In the genomic region with DNA sequence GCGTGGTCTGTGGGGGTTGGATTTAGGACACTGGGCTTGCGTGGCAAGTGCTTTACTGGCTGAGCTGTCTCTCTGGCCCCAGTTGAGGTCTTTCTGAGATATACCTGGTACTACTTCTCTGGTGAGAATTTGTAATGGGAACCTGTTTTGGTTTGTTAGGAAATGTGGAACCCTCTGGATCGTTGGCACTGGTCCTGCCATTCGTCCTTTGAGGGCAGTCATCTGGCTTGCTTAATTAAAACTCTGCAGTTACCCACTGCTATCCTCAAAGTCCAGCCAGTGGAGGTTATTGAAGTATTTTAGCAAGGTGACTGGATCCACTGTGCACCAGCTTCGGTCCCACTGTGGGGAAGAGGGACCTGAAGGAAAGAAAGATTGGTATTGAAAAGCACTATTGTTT, we compare ENCODE assay signal across 28 mouse cellular contexts. TPM values are rescaled to one million over a fixed set of nuclear protein-coding genes. Genes with fewer than 3 reads are reported as not detected.
DNase-seq lines count a peak whose midpoint lies in the region; ATAC-seq lines count a peak whose summit lies in the region.
"Had no signal": no experiment of that assay in that cellular context is flagged by ENCODE, and none has a peak within 500 bp of the region (broad histone marks: within the 10 kb centered on the region; RNA-seq: fewer than 3 reads in every experiment).

No protein-coding gene starts in this region.

- H3K27ac ChIP-seq in heart, embryonic 14.5 days (replicated peaks in 1 of 2; ENCODE audit: control insufficient read depth in 1 of 2, insufficient read depth in 1 of 2, low read depth in 2 of 2, low read length in 2 of 2) = no peak overlapping the region
- H3K27ac ChIP-seq in heart, embryonic 11.5 days (ENCODE audit: low read depth, low read length) = no peak overlapping the region
- H3K27ac ChIP-seq in kidney, embryonic 15.5 days = no peak overlapping the region
- H3K27ac ChIP-seq: embryonic facial prominence, embryonic 10.5 days; embryonic facial prominence, embryonic 13.5 days; forebrain, embryonic 12.5 days; forebrain, embryonic 15.5 days; hindbrain, embryonic 12.5 days; hindbrain, embryonic 15.5 days had no signal

- peak overlapping the region; percentile 84; the same call in 1 of the 2 replicates for H3K4me2 ChIP-seq in heart, embryonic 14.5 days (ENCODE audit: low read length)
- no peak overlapping the region for H3K4me2 ChIP-seq in heart, embryonic 11.5 days
- no peak overlapping the region for H3K4me2 ChIP-seq in kidney, embryonic 15.5 days
- H3K4me2 ChIP-seq: embryonic facial prominence, embryonic 13.5 days; forebrain, embryonic 12.5 days; forebrain, embryonic 15.5 days; hindbrain, embryonic 12.5 days; hindbrain, embryonic 15.5 days had no signal

- H3K4me1 ChIP-seq in heart, embryonic 14.5 days (ENCODE audit: control insufficient read depth in 2 of 2, insufficient read depth in 2 of 2, low read length in 2 of 2) = peaks cover 25 to 68% of the 10 kb centered on the region in 2 experiments
- peaks cover 42% of the 10 kb centered on the region for H3K4me1 ChIP-seq in heart, embryonic 11.5 days (ENCODE audit: control insufficient read depth, insufficient read depth, low read length)
- H3K4me1 ChIP-seq in kidney, embryonic 15.5 days = peaks cover 52% of the 10 kb centered on the region

- no peaks in the 10 kb centered on the region for H3K27me3 ChIP-seq in heart, embryonic 14.5 days (ENCODE audit: control insufficient read depth, insufficient read depth, low read length)
- H3K27me3 ChIP-seq in heart, embryonic 11.5 days (ENCODE audit: control insufficient read depth, insufficient read depth, low read length) = no peaks in the 10 kb centered on the region
- H3K27me3 ChIP-seq in kidney, embryonic 15.5 days = no peaks in the 10 kb centered on the region
- H3K27me3 ChIP-seq: embryonic facial prominence, embryonic 13.5 days; forebrain, embryonic 12.5 days; forebrain, embryonic 15.5 days; heart, embryonic 12.5 days; hindbrain, embryonic 12.5 days; hindbrain, embryonic 15.5 days had no signal

- H3K9ac ChIP-seq in heart, embryonic 14.5 days (ENCODE audit: low read length) = no peak overlapping the region
- no peak overlapping the region for H3K9ac ChIP-seq in heart, embryonic 11.5 days (ENCODE audit: low read depth, low read length)
- no peak overlapping the region for H3K9ac ChIP-seq in kidney, embryonic 15.5 days
- H3K9ac ChIP-seq: embryonic facial prominence, embryonic 13.5 days; forebrain, embryonic 12.5 days; forebrain, embryonic 15.5 days; heart, embryonic 12.5 days; hindbrain, embryonic 12.5 days; hindbrain, embryonic 15.5 days had no signal

- no peak overlapping the region for H3K4me3 ChIP-seq in heart, embryonic 14.5 days (ENCODE audit: control insufficient read depth in 1 of 2, insufficient read depth in 1 of 2, low read depth in 1 of 2, low read length in 2 of 2)
- H3K4me3 ChIP-seq in heart, embryonic 11.5 days (ENCODE audit: low read depth, low read length) = no peak overlapping the region
- H3K4me3 ChIP-seq in kidney, embryonic 15.5 days (replicated peaks) = no peak overlapping the region
- H3K4me3 ChIP-seq: embryonic facial prominence, embryonic 10.5 days; embryonic facial prominence, embryonic 13.5 days; erythroblast, embryonic 14.5 days; forebrain, embryonic 12.5 days; forebrain, embryonic 15.5 days; heart, embryonic 12.5 days; hindbrain, embryonic 12.5 days; hindbrain, embryonic 15.5 days had no signal

- DNase-seq in kidney, adult 18-20 months = peak; percentile 18
- DNase-seq in kidney, adult 9 months = peak; percentile 31
- DNase-seq in kidney, postnatal 10 days = no peak
- DNase-seq in kidney, postnatal 36 days = peak; percentile 20 to 40
- no peak for DNase-seq in cerebellum, postnatal 25 days
- DNase-seq: adrenal gland, adult 2 months; adrenal gland, postnatal 14 days; cerebellum, adult 11 months; cerebellum, adult 2 months; cerebellum, adult 9-11 months; cerebellum, postnatal 36 days; embryo, embryonic 11 days; gastrocnemius, postnatal 10 days; heart, adult 11 months; heart, postnatal 14 days had no signal

- ATAC-seq in heart, embryonic 14.5 days (ENCODE audit: insufficient number of reproducible peaks, insufficient read depth, low FRiP score, low read depth) = no peak
- no peak for ATAC-seq in heart, embryonic 11.5 days (replicated peaks; ENCODE audit: insufficient number of reproducible peaks, low FRiP score, low TSS enrichment)
- no peak for ATAC-seq in kidney, embryonic 15.5 days (replicated peaks; ENCODE audit: low FRiP score)
- ATAC-seq: CD4-positive, CD25-positive, alpha-beta regulatory T cell, adult 4 months; forebrain, embryonic 15.5 days had no signal

- 93% methylated on average over 5 of the region's 5 CpGs for WGBS in heart, embryonic 14.5 days
- WGBS in heart, embryonic 11.5 days (ENCODE audit: insufficient replicate concordance) = 91% methylated on average over 5 of the region's 5 CpGs
- 95% methylated on average over 5 of the region's 5 CpGs for WGBS in kidney, embryonic 15.5 days

- no peaks in the 10 kb centered on the region for H3K9me3 ChIP-seq in heart, embryonic 14.5 days (ENCODE audit: control insufficient read depth, low read length)
- no peaks in the 10 kb centered on the region for H3K9me3 ChIP-seq in heart, embryonic 11.5 days (replicated peaks; ENCODE audit: control insufficient read depth, low read length)
- H3K9me3 ChIP-seq in kidney, embryonic 15.5 days (replicated peaks) = no peaks in the 10 kb centered on the region
- H3K9me3 ChIP-seq: embryonic facial prominence, embryonic 10.5 days; embryonic facial prominence, embryonic 13.5 days; forebrain, embryonic 12.5 days; forebrain, embryonic 15.5 days; heart, embryonic 12.5 days; hindbrain, embryonic 12.5 days; hindbrain, embryonic 15.5 days had no signal

- H3K36me3 ChIP-seq in heart, embryonic 14.5 days (ENCODE audit: control insufficient read depth, insufficient read depth, low read length) = peaks cover 14% of the 10 kb centered on the region; the same call in 1 of the 2 replicates
- no peaks in the 10 kb centered on the region for H3K36me3 ChIP-seq in heart, embryonic 11.5 days (ENCODE audit: control insufficient read depth, insufficient read depth, low read length)
- H3K36me3 ChIP-seq in kidney, embryonic 15.5 days = peaks cover 5% of the 10 kb centered on the region; the same call in 1 of the 2 replicates
- H3K36me3 ChIP-seq: embryonic facial prominence, embryonic 13.5 days; forebrain, embryonic 12.5 days; forebrain, embryonic 15.5 days; hindbrain, embryonic 12.5 days; hindbrain, embryonic 15.5 days had no signal

RNA-seq across cellular contexts. Expression of gene Smim20, which starts 2.9 kb away (rescaled TPM):
- polyA plus RNA-seq in heart, embryonic 14.5 days (2014; fragmentation: Nextera tagmentation; extraction: Ambion mirVana) = 217 and 239 TPM in 2 replicates
- polyA plus RNA-seq in heart, embryonic 11.5 days (2014; fragmentation: Nextera tagmentation; extraction: Ambion mirVana) = 146 and 150 TPM in 2 replicates
- 82.0 and 82.7 TPM in 2 replicates for polyA plus RNA-seq in kidney, embryonic 15.5 days (2015; fragmentation: Nextera tagmentation; extraction: Ambion mirVana)

RNA-seq across cellular contexts. Expression of gene Sel1l3, which starts 56.1 kb away (rescaled TPM):
- polyA plus RNA-seq in heart, embryonic 14.5 days (2014; fragmentation: Nextera tagmentation; extraction: Ambion mirVana) = 1.5 and 1.7 TPM in 2 replicates
- polyA plus RNA-seq in heart, embryonic 11.5 days (2014; fragmentation: Nextera tagmentation; extraction: Ambion mirVana) = 1.5 and 1.9 TPM in 2 replicates
- polyA plus RNA-seq in kidney, embryonic 15.5 days (2015; fragmentation: Nextera tagmentation; extraction: Ambion mirVana) = 19.0 and 20.1 TPM in 2 replicates
- polyA plus RNA-seq: C2C12; erythroblast, embryonic 14.5 days had no signal

Comparison
In these comparisons a context has a peak if more than half of its experiments do, and no peak if none do; other contexts are left out.
1. DNase-seq: peak in kidney, adult 18-20 months (single experiment), kidney, adult 9 months (single experiment) and kidney, postnatal 36 days (2 of 2); none in kidney, postnatal 10 days (single experiment) and cerebellum, postnatal 25 days (0 of 2).